ENCODE assay signal across 38 mouse cellular contexts in genomic region chr7:57502809-57503208, GRCm38 (mm10). TPM values are rescaled to one million over a fixed set of nuclear protein-coding genes. Genes with fewer than 3 reads are reported as not detected.
"Had no signal": no experiment of that assay in that cellular context is flagged by ENCODE, and none has a peak within 500 bp of the region (broad histone marks: within the 10 kb centered on the region; RNA-seq: fewer than 3 reads in every experiment).

No protein-coding gene starts in this region.

- H3K4me3 ChIP-seq: limb, embryonic 10.5 days; limb, embryonic 12.5 days; limb, embryonic 13.5 days; limb, embryonic 15.5 days; liver, embryonic 12.5 days; liver, embryonic 13.5 days; liver, embryonic 15.5 days; lung, embryonic 15.5 days; megakaryocyte, embryonic 14.5 days; midbrain, embryonic 10.5 days; midbrain, embryonic 12.5 days; midbrain, embryonic 13.5 days; midbrain, embryonic 15.5 days; myocyte had no signal

- H3K4me1 ChIP-seq: limb, embryonic 10.5 days; limb, embryonic 12.5 days; limb, embryonic 13.5 days; limb, embryonic 15.5 days; liver, embryonic 12.5 days; liver, embryonic 13.5 days; liver, embryonic 15.5 days; lung, embryonic 15.5 days; megakaryocyte, embryonic 14.5 days; midbrain, embryonic 10.5 days; midbrain, embryonic 12.5 days; midbrain, embryonic 13.5 days; midbrain, embryonic 15.5 days had no signal

- ATAC-seq: liver, embryonic 12.5 days; liver, postnatal 0 days; lung, postnatal 0 days; midbrain, embryonic 13.5 days; midbrain, embryonic 15.5 days; midbrain, embryonic 16.5 days had no signal

- H3K36me3 ChIP-seq: limb, embryonic 10.5 days; limb, embryonic 12.5 days; limb, embryonic 13.5 days; limb, embryonic 15.5 days; liver, embryonic 12.5 days; liver, embryonic 13.5 days; liver, embryonic 15.5 days; lung, embryonic 15.5 days; midbrain, embryonic 10.5 days; midbrain, embryonic 12.5 days; midbrain, embryonic 13.5 days; midbrain, embryonic 15.5 days had no signal

- H3K9me3 ChIP-seq: limb, embryonic 10.5 days; limb, embryonic 12.5 days; limb, embryonic 13.5 days; limb, embryonic 15.5 days; liver, embryonic 12.5 days; liver, embryonic 13.5 days; liver, embryonic 15.5 days; lung, embryonic 15.5 days; megakaryocyte, embryonic 14.5 days; midbrain, embryonic 10.5 days; midbrain, embryonic 12.5 days; midbrain, embryonic 13.5 days; midbrain, embryonic 15.5 days had no signal

- H3K4me2 ChIP-seq: limb, embryonic 12.5 days; limb, embryonic 13.5 days; limb, embryonic 15.5 days; liver, embryonic 11.5 days; liver, embryonic 12.5 days; liver, embryonic 13.5 days; liver, embryonic 15.5 days; lung, embryonic 14.5 days; lung, embryonic 15.5 days; midbrain, embryonic 11.5 days; midbrain, embryonic 12.5 days; midbrain, embryonic 13.5 days; midbrain, embryonic 15.5 days had no signal

- H3K27ac ChIP-seq: limb, embryonic 10.5 days; limb, embryonic 12.5 days; limb, embryonic 13.5 days; limb, embryonic 15.5 days; liver, embryonic 12.5 days; liver, embryonic 13.5 days; liver, embryonic 14.5 days; liver, embryonic 15.5 days; lung, embryonic 15.5 days; macrophage; midbrain, embryonic 10.5 days; midbrain, embryonic 12.5 days; midbrain, embryonic 13.5 days; midbrain, embryonic 15.5 days had no signal

- DNase-seq: left cerebral cortex, postnatal 4 days; liver; liver, embryonic 13.5 days; liver, postnatal 0 days; lung, adult 18-20 months; lung, adult 2 months; lung, embryonic 14.5 days; lung, postnatal 10 days; lung, postnatal 14 days; lung, postnatal 36 days; lung, postnatal 4 days; midbrain, embryonic 14.5 days had no signal

- H3K9ac ChIP-seq: limb, embryonic 12.5 days; limb, embryonic 13.5 days; limb, embryonic 15.5 days; liver, embryonic 12.5 days; liver, embryonic 13.5 days; liver, embryonic 14.5 days; liver, embryonic 15.5 days; liver, postnatal 0 days; lung, embryonic 14.5 days; lung, embryonic 15.5 days; midbrain, embryonic 12.5 days; midbrain, embryonic 13.5 days; midbrain, embryonic 15.5 days had no signal

- H3K27me3 ChIP-seq: megakaryocyte, embryonic 14.5 days had no signal

RNA-seq across cellular contexts. Expression of gene Gabra5, which starts 7.0 kb away (rescaled TPM):
- total RNA-seq: liver, adult 2 months; megakaryocyte progenitor cell, adult 5-6 weeks; megakaryocyte, adult 5-6 weeks; megakaryocyte-erythroid progenitor cell, adult 5-6 weeks; monocyte, adult 5-6 weeks had no signal
- polyA plus RNA-seq: liver, adult 2 months; liver, embryonic 13.5 days; liver, embryonic 15.5 days; liver, embryonic 16.5 days; liver, postnatal 0 days; lung, adult 2 months; lung, embryonic 15.5 days; lung, embryonic 16.5 days; lung, postnatal 0 days; macrophage; myocyte had no signal
